Mouse (Mus musculus) limb, embryonic 12.5 days (tissue): Measurements from ENCODE around the gene Aida. TPM values are rescaled to one million over a fixed set of nuclear protein-coding genes. Genes with fewer than 3 reads are reported as not detected.
"Not testable (repeated sequence)": the region's sequence is repeated elsewhere in the genome, so short reads cannot be mapped to it uniquely, and the experiment has no call there.

Experiments
- ATAC-seq: fragments of 200-750 bp; cut with Nextera tagmentation; 2 replicates; pipeline ENCODE4 v1.8.0; 2017; ENCODE audit warnings: low read depth, moderate TSS enrichment; ENCODE audit not compliant: insufficient number of reproducible peaks, insufficient read depth, low FRiP score, low TSS enrichment
- H3K27ac ChIP-seq: fragments of 300-500 bp; sonication (generic); 2 replicates; pipeline ENCODE4 v1.5.1; 2016; ENCODE audit warnings: mild to moderate bottlenecking, moderate library complexity
- H3K27me3 ChIP-seq: fragments of 300-500 bp; sonication (generic); 2 replicates; pipeline ENCODE4 v1.6.1; 2016; ENCODE audit warnings: mild to moderate bottlenecking, moderate library complexity
- H3K36me3 ChIP-seq: fragments of 300-500 bp; sonication (generic); 2 replicates; pipeline ENCODE4 v1.6.1; 2016; ENCODE audit warnings: mild to moderate bottlenecking, moderate library complexity
- H3K4me1 ChIP-seq: fragments of 300-500 bp; sonication (generic); replicated peaks from 2 replicates; pipeline ENCODE4 v1.6.1; 2016
- H3K4me2 ChIP-seq: fragments of 300-500 bp; sonication (generic); 2 replicates; pipeline ENCODE4 v1.6.1; 2016; ENCODE audit warnings: mild to moderate bottlenecking, moderate library complexity
- H3K4me3 ChIP-seq: fragments of 300-500 bp; sonication (generic); replicated peaks from 2 replicates; pipeline ENCODE4 v1.5.1; 2016; ENCODE audit warnings: mild to moderate bottlenecking
- H3K9ac ChIP-seq: fragments of 300-500 bp; sonication (generic); replicated peaks from 2 replicates; pipeline ENCODE4 v1.6.1; 2016; ENCODE audit warnings: mild to moderate bottlenecking, moderate library complexity
- H3K9me3 ChIP-seq: fragments of 300-500 bp; sonication (generic); 2 replicates; pipeline ENCODE4 v1.6.1; 2016; ENCODE audit warnings: mild to moderate bottlenecking, moderate library complexity
- WGBS: fragments of 180-500 bp; shearing (Covaris S2); methylation state at CpG from one replicate; pipeline ENCODE4 v1.1.7; 2016; 5-methylcytosine and 5-hydroxymethylcytosine counted together
- polyA plus RNA-seq: library from polyadenylated mRNA; unstranded; fragments of >200 nt; fragmentation: Nextera tagmentation; extraction: Ambion mirVana; gene quantifications from 2 replicates; pipeline ENCODE4 v1.2.1, GENCODE M21; 2016

Gene Aida
- polyA plus RNA-seq, 1 experiment from 2014 or later = 63.7 TPM

GRCm38 (mm10) chr1:183275763-183276162 is 20.6 kb upstream of the Aida start:
- Histone ChIP-seq H3K4me3 (no peak overlapping the region), H3K4me1 (no peaks in the 10 kb centered on the region), H3K9me3 (no peaks in the 10 kb centered on the region), H3K27me3 (no peaks in the 10 kb centered on the region), H3K4me2 (no peak overlapping the region), H3K9ac (no peak overlapping the region), H3K36me3 (peaks cover 35% of the 10 kb centered on the region), H3K27ac (no peak overlapping the region)
- 85% methylated on average over 5 of the region's 5 CpGs for WGBS
- ATAC-seq = no peak

- no peak overlapping the region for H3K4me3 ChIP-seq
- H3K4me1 ChIP-seq = no peaks in the 10 kb centered on the region
- H3K9ac ChIP-seq = no peak overlapping the region
- H3K9me3 ChIP-seq = no peaks in the 10 kb centered on the region
- peaks cover 90% of the 10 kb centered on the region for H3K36me3 ChIP-seq
- no peak overlapping the region for H3K4me2 ChIP-seq
- 85% methylated on average over 3 of the region's 3 CpGs for WGBS
- no peak for ATAC-seq
- no peak overlapping the region for H3K27ac ChIP-seq
- no peaks in the 10 kb centered on the region for H3K27me3 ChIP-seq
These were observed 8.0 kb upstream of the Aida start for GRCm38 (mm10) chr1:183288351-183288750.

DNA sequence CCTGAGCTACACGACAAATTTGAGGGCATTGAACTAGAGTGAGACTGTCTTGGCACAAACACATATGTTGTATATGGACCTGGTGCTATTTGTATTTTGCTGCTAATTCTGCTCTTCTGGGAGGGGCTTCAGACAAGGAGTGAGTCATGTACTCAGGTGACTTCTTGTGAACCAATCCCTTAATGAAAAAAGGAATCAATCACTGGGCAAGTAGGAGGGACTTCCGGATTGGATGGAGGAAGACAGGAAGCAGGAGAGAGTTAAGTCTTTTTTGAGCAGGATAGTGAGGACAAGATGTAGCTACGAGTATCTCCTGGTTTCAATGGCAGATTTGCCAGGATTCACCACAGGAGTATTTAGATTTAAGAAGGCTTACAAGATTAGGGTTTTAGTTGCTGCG is 6.8 kb upstream of the Aida start:
- 95% methylated on average over 4 of the region's 4 CpGs for WGBS
- no peaks in the 10 kb centered on the region for H3K4me1 ChIP-seq
- H3K4me2 ChIP-seq = no peak overlapping the region
- H3K36me3 ChIP-seq = peaks cover 86% of the 10 kb centered on the region
- no peak overlapping the region for H3K27ac ChIP-seq
- H3K9me3 ChIP-seq = no peaks in the 10 kb centered on the region
- H3K9ac ChIP-seq = no peak overlapping the region
- no peak for ATAC-seq
- H3K4me3 ChIP-seq = no peak overlapping the region
- H3K27me3 ChIP-seq = no peaks in the 10 kb centered on the region

GRCm38 (mm10) chr1:183296877-183297383 is 540 bp downstream of the Aida start, which contains the start of gene Brox:
TSS of gene Brox (minus strand) at chr1:183297269.
- under 1% methylated on average over 37 of the region's 39 CpGs for WGBS
- Histone ChIP-seq H3K9ac (peak within 1 kb of the TSS; percentile 58), H3K27me3 (no peaks in the 10 kb centered on the region), H3K27ac (peak within 1 kb of the TSS; percentile 53; the same call in 1 of the 2 replicates), H3K4me3 (peak within 1 kb of the TSS; percentile 50), H3K36me3 (peaks cover 17% of the 10 kb centered on the region; the same call in 1 of the 2 replicates), H3K4me1 (no peaks in the 10 kb centered on the region), H3K4me2 (peak within 1 kb of the TSS; percentile 61), H3K9me3 (no peaks in the 10 kb centered on the region)
- peak; percentile 83 for ATAC-seq

DNA sequence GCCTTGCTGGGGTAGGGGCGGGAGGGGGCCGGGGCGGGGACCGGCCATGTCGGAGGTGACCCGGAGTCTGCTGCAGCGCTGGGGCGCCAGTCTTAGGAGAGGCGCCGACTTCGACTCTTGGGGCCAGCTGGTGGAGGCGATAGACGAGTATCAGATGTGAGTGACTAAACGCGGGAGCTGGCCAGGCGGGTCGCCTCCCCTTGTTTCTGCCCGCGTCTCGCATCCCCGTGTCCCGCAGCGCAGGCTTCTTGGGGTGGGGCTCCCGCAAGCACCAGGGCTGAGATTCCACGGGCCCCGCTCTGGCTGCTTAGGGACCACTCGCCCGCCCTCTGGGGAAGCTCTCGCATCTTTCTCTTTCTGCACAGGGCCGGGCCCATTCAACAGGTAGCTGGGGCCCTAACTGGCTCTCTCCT is 1.1 kb downstream of the Aida start:
- Histone ChIP-seq H3K36me3 (peaks cover 12% of the 10 kb centered on the region; the same call in 1 of the 2 replicates), H3K9ac (peak overlapping the region; percentile 58), H3K4me2 (peak overlapping the region; percentile 61), H3K9me3 (no peaks in the 10 kb centered on the region), H3K27ac (peak overlapping the region; percentile 42; the same call in 1 of the 2 replicates), H3K27me3 (no peaks in the 10 kb centered on the region), H3K4me3 (peak overlapping the region; percentile 50), H3K4me1 (no peaks in the 10 kb centered on the region)
- peak; percentile 13; the same call in 1 of the 2 replicates for ATAC-seq
- under 1% methylated on average over 30 of the region's 30 CpGs for WGBS

- WGBS = under 1% methylated on average over 20 of the region's 20 CpGs
- Histone ChIP-seq H3K4me2 (peak overlapping the region; percentile 61), H3K27me3 (no peaks in the 10 kb centered on the region), H3K27ac (0 out of 2 replicates have a peak overlapping the region, but pooled peaks have one; percentile 42), H3K4me1 (no peaks in the 10 kb centered on the region), H3K4me3 (peak overlapping the region; percentile 50), H3K9me3 (no peaks in the 10 kb centered on the region), H3K9ac (peak overlapping the region; percentile 58), H3K36me3 (peaks cover 10% of the 10 kb centered on the region; the same call in 1 of the 2 replicates)
- no peak for ATAC-seq
These were observed 1.6 kb downstream of the Aida start for GRCm38 (mm10) chr1:183297886-183298489.

DNA sequence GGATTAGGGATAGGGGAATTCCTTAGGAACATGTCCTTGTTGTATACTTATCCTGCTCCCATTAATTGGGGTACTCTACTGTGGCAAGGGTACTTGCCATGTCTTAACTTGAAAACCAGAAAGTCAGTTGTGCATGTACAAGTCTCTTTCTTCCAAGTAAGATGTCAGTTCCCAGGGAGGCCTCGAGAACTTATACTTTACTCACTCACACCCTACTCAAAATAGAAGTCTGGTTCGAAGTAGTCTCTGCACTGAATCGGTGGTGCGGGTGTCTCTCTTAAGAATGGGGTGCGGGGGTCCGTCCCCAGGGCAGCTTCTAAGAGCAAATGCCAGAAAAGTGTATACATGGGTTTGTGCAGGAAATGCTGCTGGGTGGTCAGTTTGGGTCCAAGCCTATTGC is 2.8 kb downstream of the Aida start:
- Histone ChIP-seq H3K27me3 (no peaks in the 10 kb centered on the region), H3K36me3 (no peaks in the 10 kb centered on the region), H3K9ac (no peak overlapping the region), H3K4me3 (no peak overlapping the region), H3K9me3 (no peaks in the 10 kb centered on the region), H3K4me1 (no peaks in the 10 kb centered on the region), H3K27ac (no peak overlapping the region), H3K4me2 (no peak overlapping the region)
- 88% methylated on average over 6 of the region's 6 CpGs for WGBS
- no peak for ATAC-seq

DNA sequence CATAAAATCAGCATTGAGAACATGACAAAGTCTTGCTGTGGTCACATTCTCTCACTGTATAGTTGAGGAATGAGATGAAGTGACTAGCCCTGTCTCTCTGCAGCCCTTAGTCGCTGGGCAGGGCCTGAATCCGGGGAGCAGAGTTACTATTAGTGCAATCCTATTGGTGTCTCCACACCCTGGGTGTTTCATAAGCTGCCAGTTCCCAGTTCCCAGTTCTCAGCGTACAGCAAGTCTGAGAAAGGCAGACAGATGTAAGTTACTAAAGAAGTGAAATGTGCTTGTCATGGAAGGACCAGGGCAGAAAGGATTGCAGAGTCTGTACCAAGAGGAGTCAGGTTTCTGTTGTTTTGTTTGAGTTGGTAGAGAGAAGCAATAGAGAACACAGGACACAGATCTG is 11.2 kb downstream of the Aida start:
- no peaks in the 10 kb centered on the region for H3K27me3 ChIP-seq
- H3K4me2 ChIP-seq = no peak overlapping the region
- H3K9ac ChIP-seq = no peak overlapping the region
- no peaks in the 10 kb centered on the region for H3K9me3 ChIP-seq
- WGBS = 77% methylated on average over 3 of the region's 3 CpGs
- no peaks in the 10 kb centered on the region for H3K4me1 ChIP-seq
- ATAC-seq = no peak
- H3K36me3 ChIP-seq = peaks cover 37% of the 10 kb centered on the region
- H3K4me3 ChIP-seq = no peak overlapping the region
- no peak overlapping the region for H3K27ac ChIP-seq

- H3K9ac ChIP-seq = no peak overlapping the region
- no peak overlapping the region for H3K27ac ChIP-seq
- WGBS = 93% methylated on average over 1 of the region's 1 CpGs
These were observed 12.1 kb downstream of the Aida start for GRCm38 (mm10) chr1:183308476-183308875.

GRCm38 (mm10) chr1:183309601-183310000 is 13.2 kb downstream of the Aida start:
- H3K4me3 ChIP-seq, H3K9ac ChIP-seq, H3K4me1 ChIP-seq, H3K9me3 ChIP-seq, ATAC-seq, H3K27me3 ChIP-seq, H3K4me2 ChIP-seq, H3K27ac ChIP-seq: not testable (repeated sequence)
- WGBS = 88% methylated on average over 2 of the region's 2 CpGs
- H3K36me3 ChIP-seq = peaks cover 51% of the 10 kb centered on the region

More at GRCm38 (mm10) chr1:183308476-183308875, 12.1 kb downstream of the Aida start:
- Histone ChIP-seq H3K9me3 (no peaks in the 10 kb centered on the region), H3K4me1 (no peaks in the 10 kb centered on the region), H3K27me3 (no peaks in the 10 kb centered on the region), H3K4me3 (no peak overlapping the region), H3K36me3 (peaks cover 43% of the 10 kb centered on the region), H3K4me2 (no peak overlapping the region)
- no peak for ATAC-seq

- no peaks in the 10 kb centered on the region for H3K27me3 ChIP-seq
- no peaks in the 10 kb centered on the region for H3K4me1 ChIP-seq
- no peaks in the 10 kb centered on the region for H3K9me3 ChIP-seq
- no peak overlapping the region for H3K27ac ChIP-seq
- H3K36me3 ChIP-seq = peaks cover 70% of the 10 kb centered on the region
- no peak for ATAC-seq
- WGBS = 94% methylated on average over 2 of the region's 2 CpGs
- no peak overlapping the region for H3K4me3 ChIP-seq
- H3K4me2 ChIP-seq = no peak overlapping the region
- H3K9ac ChIP-seq = no peak overlapping the region
These were observed 15.7 kb downstream of the Aida start for GRCm38 (mm10) chr1:183312076-183312475.

DNA sequence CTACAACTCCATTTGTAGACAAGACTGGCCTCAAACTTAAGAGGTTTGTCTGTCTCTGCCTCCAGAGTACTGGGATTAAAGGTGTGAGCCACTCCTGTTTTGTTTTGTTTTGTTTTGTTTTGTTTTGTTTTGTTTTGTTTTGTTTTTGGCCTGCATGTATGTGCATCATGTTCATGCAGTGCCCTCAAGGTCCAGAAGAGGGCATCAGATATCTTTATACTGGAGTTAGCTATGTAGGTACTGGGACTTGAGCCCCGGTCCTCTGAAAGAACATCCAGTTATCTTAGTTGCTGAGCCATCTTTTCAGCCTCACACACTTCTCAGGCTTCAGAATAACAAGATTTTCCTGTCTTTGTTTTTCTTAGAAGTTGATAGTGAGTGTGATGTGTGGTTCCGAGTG is 19.4 kb downstream of the Aida start:
- Histone ChIP-seq H3K27ac (no peak overlapping the region), H3K4me2 (no peak overlapping the region), H3K9ac (no peak overlapping the region), H3K4me3 (no peak overlapping the region), H3K27me3 (no peaks in the 10 kb centered on the region), H3K9me3 (no peaks in the 10 kb centered on the region), H3K36me3 (peaks cover 76% of the 10 kb centered on the region), H3K4me1 (no peaks in the 10 kb centered on the region)
- no peak for ATAC-seq
- WGBS = 89% methylated on average over 2 of the region's 2 CpGs
